Mouse (Mus musculus): Measurements from ENCODE around the gene Coq10a. TPM values are rescaled to one million over a fixed set of nuclear protein-coding genes. Genes with fewer than 3 reads are reported as not detected.

The Coq10a gene
- polyA plus RNA-seq, 1 experiment from 2014 or later, result 12.6 TPM

GRCm38 (mm10) chr10:128408591-128409535, 40.1 kb upstream of the Coq10a start:
- Histone ChIP-seq H3K4me1 (ENCODE audit: control insufficient read depth, insufficient read depth, low read length) (peaks cover 26% of the 10 kb centered on the region), H3K27ac (ENCODE audit: low read depth, low read length) (peak overlapping the region; percentile 64; the same call in 1 of the 2 replicates), H3K9me3 (replicated peaks; ENCODE audit: control insufficient read depth, low read length) (no peaks in the 10 kb centered on the region), H3K9ac (ENCODE audit: low read depth, low read length) (peak overlapping the region; percentile 90), H3K4me3 (ENCODE audit: low read depth, low read length) (peak overlapping the region; percentile 93), H3K36me3 (ENCODE audit: control insufficient read depth, insufficient read depth, low read length) (no peaks in the 10 kb centered on the region; the same call in 1 of the 2 replicates), H3K27me3 (ENCODE audit: control insufficient read depth, insufficient read depth, low read length) (no peaks in the 10 kb centered on the region), H3K4me2 (peak overlapping the region; percentile 98)
- ATAC-seq (replicated peaks; ENCODE audit: insufficient number of reproducible peaks, low FRiP score, low TSS enrichment), result no peak
- 15% methylated on average over 35 of the region's 35 CpGs for WGBS (ENCODE audit: insufficient replicate concordance)

- H3K4me1 ChIP-seq (ENCODE audit: control insufficient read depth, insufficient read depth, low read length), result peaks cover 6% of the 10 kb centered on the region
- H3K4me3 ChIP-seq (ENCODE audit: low read depth, low read length), result no peak overlapping the region
- no peak for ATAC-seq (replicated peaks; ENCODE audit: insufficient number of reproducible peaks, low FRiP score, low TSS enrichment)
- no peak overlapping the region for H3K9ac ChIP-seq (ENCODE audit: low read depth, low read length)
- H3K27ac ChIP-seq (ENCODE audit: low read depth, low read length), result no peak overlapping the region
- H3K9me3 ChIP-seq (replicated peaks; ENCODE audit: control insufficient read depth, low read length), result no peaks in the 10 kb centered on the region
- H3K36me3 ChIP-seq (ENCODE audit: control insufficient read depth, insufficient read depth, low read length), result no peaks in the 10 kb centered on the region; the same call in 1 of the 2 replicates
- H3K4me2 ChIP-seq, result no peak overlapping the region
- no peaks in the 10 kb centered on the region for H3K27me3 ChIP-seq (ENCODE audit: control insufficient read depth, insufficient read depth, low read length)
- 82% methylated on average over 7 of the region's 7 CpGs for WGBS (ENCODE audit: insufficient replicate concordance)
Measured at GRCm38 (mm10) chr10:128403931-128404330, 35.1 kb upstream of the Coq10a start.

- H3K9me3 ChIP-seq (replicated peaks; ENCODE audit: control insufficient read depth, low read length), result no peaks in the 10 kb centered on the region
- no peak for ATAC-seq (replicated peaks; ENCODE audit: insufficient number of reproducible peaks, low FRiP score, low TSS enrichment)
- no peaks in the 10 kb centered on the region for H3K27me3 ChIP-seq (ENCODE audit: control insufficient read depth, insufficient read depth, low read length)
- no peak overlapping the region for H3K4me2 ChIP-seq
- H3K27ac ChIP-seq (ENCODE audit: low read depth, low read length), result no peak overlapping the region
- H3K4me1 ChIP-seq (ENCODE audit: control insufficient read depth, insufficient read depth, low read length), result no peaks in the 10 kb centered on the region
- H3K4me3 ChIP-seq (ENCODE audit: low read depth, low read length), result no peak overlapping the region
- H3K9ac ChIP-seq (ENCODE audit: low read depth, low read length), result no peak overlapping the region
- no peaks in the 10 kb centered on the region; the same call in 1 of the 2 replicates for H3K36me3 ChIP-seq (ENCODE audit: control insufficient read depth, insufficient read depth, low read length)
- 76% methylated on average over 9 of the region's 9 CpGs for WGBS (ENCODE audit: insufficient replicate concordance)
Measured at GRCm38 (mm10) chr10:128401638-128402037, 32.8 kb upstream of the Coq10a start.

DNA sequence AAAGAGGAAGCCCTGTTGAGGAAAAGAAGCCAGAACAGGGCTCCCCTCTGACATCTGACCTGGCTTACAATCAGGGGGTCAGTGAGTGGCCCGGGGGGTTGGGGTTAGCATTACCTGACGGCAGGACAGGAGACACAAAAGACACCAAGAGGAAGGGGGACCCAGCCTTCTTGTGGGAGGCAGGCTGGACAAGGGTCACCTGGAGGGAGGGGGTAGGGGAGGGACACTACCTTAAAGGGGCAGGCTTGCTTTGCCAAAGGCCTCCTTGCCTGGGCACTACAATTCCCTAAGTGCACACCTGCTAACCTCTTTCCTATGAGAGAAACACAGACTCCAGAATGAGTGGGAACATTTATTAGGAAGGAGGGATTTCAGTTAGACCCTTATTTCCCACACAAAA, 32.3 kb upstream of the Coq10a start, which contains the start of gene Slc39a5:
Slc39a5 (minus strand) TSS at position 174 of the 400 bp plus-strand sequence.
- no peak within 1 kb of the TSS for H3K27ac ChIP-seq (ENCODE audit: low read depth, low read length)
- H3K9me3 ChIP-seq (replicated peaks; ENCODE audit: control insufficient read depth, low read length), result no peaks in the 10 kb centered on the region
- H3K4me3 ChIP-seq (ENCODE audit: low read depth, low read length), result no peak within 1 kb of the TSS
- no peaks in the 10 kb centered on the region for H3K4me1 ChIP-seq (ENCODE audit: control insufficient read depth, insufficient read depth, low read length)
- no peak within 1 kb of the TSS for H3K4me2 ChIP-seq
- ATAC-seq (replicated peaks; ENCODE audit: insufficient number of reproducible peaks, low FRiP score, low TSS enrichment), result no peak
- WGBS (ENCODE audit: insufficient replicate concordance), result 29% methylated on average over 2 of the region's 2 CpGs
- H3K9ac ChIP-seq (ENCODE audit: low read depth, low read length), result no peak within 1 kb of the TSS
- H3K36me3 ChIP-seq (ENCODE audit: control insufficient read depth, insufficient read depth, low read length), result no peaks in the 10 kb centered on the region; the same call in 1 of the 2 replicates
- no peaks in the 10 kb centered on the region for H3K27me3 ChIP-seq (ENCODE audit: control insufficient read depth, insufficient read depth, low read length)

DNA sequence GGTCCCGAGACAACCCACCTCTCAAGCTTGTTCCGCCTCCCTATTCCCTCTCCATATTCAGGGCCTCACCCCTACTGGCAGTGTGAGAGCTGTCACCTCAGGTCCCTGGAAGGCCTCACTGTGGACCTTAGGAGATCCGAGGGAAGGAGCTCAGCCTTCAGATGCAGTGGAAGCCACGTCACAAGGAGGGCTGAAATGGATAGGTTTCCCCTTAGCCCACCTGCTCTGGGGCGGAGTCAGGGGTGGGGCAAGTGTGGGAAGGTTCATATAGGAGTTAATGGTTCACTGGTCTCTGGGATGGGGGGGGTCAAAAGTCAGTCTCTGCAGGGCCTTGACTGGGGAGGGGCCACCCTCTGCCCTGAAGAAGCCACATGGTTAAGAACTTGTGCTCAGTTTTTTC, 31.5 kb upstream of the Coq10a start:
- no peak overlapping the region for H3K4me2 ChIP-seq
- no peaks in the 10 kb centered on the region for H3K4me1 ChIP-seq (ENCODE audit: control insufficient read depth, insufficient read depth, low read length)
- no peak overlapping the region for H3K4me3 ChIP-seq (ENCODE audit: low read depth, low read length)
- ATAC-seq (replicated peaks; ENCODE audit: insufficient number of reproducible peaks, low FRiP score, low TSS enrichment), result no peak; the same call in 1 of the 2 replicates
- H3K9me3 ChIP-seq (replicated peaks; ENCODE audit: control insufficient read depth, low read length), result no peaks in the 10 kb centered on the region
- no peak overlapping the region for H3K9ac ChIP-seq (ENCODE audit: low read depth, low read length)
- H3K27me3 ChIP-seq (ENCODE audit: control insufficient read depth, insufficient read depth, low read length), result no peaks in the 10 kb centered on the region
- no peaks in the 10 kb centered on the region for H3K36me3 ChIP-seq (ENCODE audit: control insufficient read depth, insufficient read depth, low read length)
- 27% methylated on average over 5 of the region's 5 CpGs for WGBS (ENCODE audit: insufficient replicate concordance)
- no peak overlapping the region for H3K27ac ChIP-seq (ENCODE audit: low read depth, low read length)

- no peaks in the 10 kb centered on the region for H3K9me3 ChIP-seq (replicated peaks; ENCODE audit: control insufficient read depth, low read length)
- no peak for ATAC-seq (replicated peaks; ENCODE audit: insufficient number of reproducible peaks, low FRiP score, low TSS enrichment)
- H3K36me3 ChIP-seq (ENCODE audit: control insufficient read depth, insufficient read depth, low read length), result peaks cover 4% of the 10 kb centered on the region; the same call in 1 of the 2 replicates
- no peaks in the 10 kb centered on the region for H3K27me3 ChIP-seq (ENCODE audit: control insufficient read depth, insufficient read depth, low read length)
- H3K4me3 ChIP-seq (ENCODE audit: low read depth, low read length), result no peak overlapping the region
- WGBS (ENCODE audit: insufficient replicate concordance), result 72% methylated on average over 7 of the region's 7 CpGs
- no peaks in the 10 kb centered on the region for H3K4me1 ChIP-seq (ENCODE audit: control insufficient read depth, insufficient read depth, low read length)
- H3K4me2 ChIP-seq, result no peak overlapping the region
- no peak overlapping the region for H3K27ac ChIP-seq (ENCODE audit: low read depth, low read length)
- no peak overlapping the region for H3K9ac ChIP-seq (ENCODE audit: low read depth, low read length)
Measured at GRCm38 (mm10) chr10:128397466-128397865, 28.7 kb upstream of the Coq10a start.

DNA sequence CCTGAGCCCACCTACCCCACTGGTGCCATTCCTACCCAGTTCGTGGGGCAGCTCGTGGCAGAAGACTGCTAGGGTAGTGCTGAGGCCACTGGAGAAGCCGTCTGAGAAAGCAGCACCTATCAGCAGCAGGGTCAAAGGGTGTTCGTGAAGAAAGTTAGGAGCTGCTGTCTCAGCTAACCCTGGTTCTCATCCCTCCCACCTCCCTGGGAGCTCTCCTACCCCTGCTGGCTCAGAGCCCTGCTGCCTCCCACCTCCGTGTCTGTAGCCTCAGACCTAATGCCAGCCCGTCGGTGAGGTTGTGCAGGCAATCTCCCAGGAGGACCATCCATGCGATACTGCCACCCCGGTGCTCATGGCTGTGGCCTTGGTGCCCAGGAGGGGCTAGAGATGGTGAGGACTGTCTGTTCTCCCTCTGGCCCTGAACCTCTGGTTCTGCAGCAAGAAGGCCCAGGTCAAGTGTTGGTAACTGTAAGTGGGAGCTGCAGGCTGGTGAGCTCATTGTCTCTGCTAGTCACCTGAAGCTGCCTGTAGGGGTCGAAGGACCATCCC, 28.0 kb upstream of the Coq10a start:
- H3K9me3 ChIP-seq (replicated peaks; ENCODE audit: control insufficient read depth, low read length), result no peaks in the 10 kb centered on the region
- H3K4me2 ChIP-seq, result no peak overlapping the region
- no peak overlapping the region for H3K27ac ChIP-seq (ENCODE audit: low read depth, low read length)
- H3K4me3 ChIP-seq (ENCODE audit: low read depth, low read length), result no peak overlapping the region
- H3K4me1 ChIP-seq (ENCODE audit: control insufficient read depth, insufficient read depth, low read length), result no peaks in the 10 kb centered on the region
- H3K27me3 ChIP-seq (ENCODE audit: control insufficient read depth, insufficient read depth, low read length), result no peaks in the 10 kb centered on the region
- no peak overlapping the region for H3K9ac ChIP-seq (ENCODE audit: low read depth, low read length)
- H3K36me3 ChIP-seq (ENCODE audit: control insufficient read depth, insufficient read depth, low read length), result peaks cover 5% of the 10 kb centered on the region
- 59% methylated on average over 10 of the region's 10 CpGs for WGBS (ENCODE audit: insufficient replicate concordance)
- no peak for ATAC-seq (replicated peaks; ENCODE audit: insufficient number of reproducible peaks, low FRiP score, low TSS enrichment)

DNA sequence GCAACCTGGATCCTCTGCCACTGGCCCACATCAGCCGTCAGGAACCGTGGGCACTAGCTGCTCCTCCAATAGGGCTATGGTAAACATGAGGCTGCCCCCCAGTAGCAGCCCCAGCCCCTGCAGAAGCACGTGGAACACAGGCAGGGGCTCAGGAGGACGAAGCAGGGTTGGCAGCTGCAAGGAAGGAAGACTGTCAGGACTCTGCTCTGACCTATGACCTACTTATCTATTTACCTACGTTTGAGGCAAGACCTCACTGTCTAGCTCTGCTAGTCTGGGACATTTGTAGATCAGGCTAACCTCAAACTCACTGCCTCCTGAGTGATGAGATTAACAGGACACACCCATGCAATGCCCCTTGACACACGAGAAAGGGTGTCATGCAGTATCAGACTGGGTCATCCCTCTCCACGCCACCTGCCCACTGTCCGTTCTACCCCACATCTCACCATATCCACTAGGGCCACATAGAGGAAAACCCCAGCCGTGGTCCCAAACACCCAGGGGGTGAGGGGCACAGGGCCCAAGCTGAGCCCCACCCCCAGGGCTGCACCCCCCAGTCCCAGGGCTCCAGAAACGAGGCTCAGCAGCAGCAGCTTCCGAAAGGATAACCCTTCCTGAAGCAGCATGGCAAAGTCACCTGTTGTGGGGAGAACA, 27.3 kb upstream of the Coq10a start:
- Histone ChIP-seq H3K27me3 (ENCODE audit: control insufficient read depth, insufficient read depth, low read length) (no peaks in the 10 kb centered on the region), H3K4me3 (ENCODE audit: low read depth, low read length) (no peak overlapping the region), H3K9me3 (replicated peaks; ENCODE audit: control insufficient read depth, low read length) (no peaks in the 10 kb centered on the region), H3K27ac (ENCODE audit: low read depth, low read length) (no peak overlapping the region), H3K9ac (ENCODE audit: low read depth, low read length) (no peak overlapping the region), H3K4me1 (ENCODE audit: control insufficient read depth, insufficient read depth, low read length) (no peaks in the 10 kb centered on the region), H3K36me3 (ENCODE audit: control insufficient read depth, insufficient read depth, low read length) (peaks cover 11% of the 10 kb centered on the region), H3K4me2 (no peak overlapping the region)
- 55% methylated on average over 11 of the region's 11 CpGs for WGBS (ENCODE audit: insufficient replicate concordance)
- ATAC-seq (replicated peaks; ENCODE audit: insufficient number of reproducible peaks, low FRiP score, low TSS enrichment), result no peak

Data from heart, embryonic 11.5 days (tissue).